Mouse (Mus musculus) midbrain, embryonic 12.5 days (tissue): Measurements from ENCODE around the gene Mfsd9. TPM values are rescaled to one million over a fixed set of nuclear protein-coding genes. Genes with fewer than 3 reads are reported as not detected.

Experiments
- ATAC-seq: fragments of 200-750 bp; cut with Nextera tagmentation; 2 replicates; pipeline ENCODE4 v1.8.0; 2017; ENCODE audit warnings: low read depth, moderate TSS enrichment, moderate library complexity; ENCODE audit not compliant: low FRiP score
- H3K27ac ChIP-seq: fragments of 300-500 bp; sonication (generic); replicated peaks from 2 replicates; pipeline ENCODE4 v1.5.1; 2016; ENCODE audit warnings: mild to moderate bottlenecking
- H3K27me3 ChIP-seq: fragments of 300-500 bp; sonication (generic); 2 replicates; pipeline ENCODE4 v1.6.1; 2016; ENCODE audit warnings: mild to moderate bottlenecking
- H3K36me3 ChIP-seq: fragments of 300-500 bp; sonication (generic); 2 replicates; pipeline ENCODE4 v1.6.1; 2016
- H3K4me1 ChIP-seq: fragments of 300-500 bp; sonication (generic); 2 replicates; pipeline ENCODE4 v1.6.1; 2016
- H3K4me2 ChIP-seq: fragments of 300-500 bp; sonication (generic); replicated peaks from 2 replicates; pipeline ENCODE4 v1.6.1; 2016; ENCODE audit warnings: mild to moderate bottlenecking, moderate library complexity
- H3K4me3 ChIP-seq: fragments of 300-500 bp; sonication (generic); 2 replicates; pipeline ENCODE4 v1.5.1; 2016; ENCODE audit warnings: mild to moderate bottlenecking
- H3K9ac ChIP-seq: fragments of 300-500 bp; sonication (generic); replicated peaks from 2 replicates; pipeline ENCODE4 v1.6.1; 2016; ENCODE audit warnings: mild to moderate bottlenecking, moderate library complexity
- H3K9me3 ChIP-seq: fragments of 300-500 bp; sonication (generic); 2 replicates; pipeline ENCODE4 v1.6.1; 2016; ENCODE audit warnings: mild to moderate bottlenecking
- WGBS: fragments of 180-500 bp; shearing (Covaris S2); methylation state at CpG from one replicate; pipeline ENCODE4 v1.1.7; 2016; 5-methylcytosine and 5-hydroxymethylcytosine counted together
- polyA plus RNA-seq: library from polyadenylated mRNA; unstranded; fragments of >200 nt; fragmentation: Nextera tagmentation; extraction: Ambion mirVana; gene quantifications from 2 replicates; pipeline ENCODE4 v1.2.1, GENCODE M21; 2016

Mfsd9 gene
- polyA plus RNA-seq, 1 experiment from 2014 or later, result 3.1 TPM

DNA sequence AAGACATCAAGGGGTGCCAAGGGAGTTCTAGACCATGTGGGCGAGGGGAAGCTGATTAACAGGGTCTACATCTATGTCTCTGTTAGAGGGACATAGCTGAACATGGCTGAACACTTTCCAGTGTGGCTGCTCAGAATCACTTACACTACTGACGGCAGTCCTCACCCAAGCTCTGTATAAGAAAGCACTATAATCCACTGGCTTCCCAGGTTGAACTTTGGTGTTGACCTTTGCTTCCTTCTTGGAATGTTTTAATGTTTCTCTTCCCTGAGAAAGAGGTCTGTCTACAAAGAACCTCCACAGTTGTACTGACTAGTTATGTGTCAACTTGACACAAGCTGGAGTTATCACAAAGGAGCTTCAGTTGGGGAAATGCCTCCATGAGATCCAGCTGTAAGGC, 14.4 kb downstream of the Mfsd9 start:
- ATAC-seq, result no peak
- no peaks in the 10 kb centered on the region for H3K4me1 ChIP-seq
- H3K36me3 ChIP-seq, result peaks cover 16% of the 10 kb centered on the region
- H3K27ac ChIP-seq, result no peak overlapping the region
- H3K9me3 ChIP-seq, result peaks cover 11% of the 10 kb centered on the region
- H3K4me2 ChIP-seq, result no peak overlapping the region
- no peak overlapping the region for H3K9ac ChIP-seq
- H3K4me3 ChIP-seq, result no peak overlapping the region
- 72% methylated on average over 2 of the region's 2 CpGs for WGBS
- no peaks in the 10 kb centered on the region for H3K27me3 ChIP-seq

DNA sequence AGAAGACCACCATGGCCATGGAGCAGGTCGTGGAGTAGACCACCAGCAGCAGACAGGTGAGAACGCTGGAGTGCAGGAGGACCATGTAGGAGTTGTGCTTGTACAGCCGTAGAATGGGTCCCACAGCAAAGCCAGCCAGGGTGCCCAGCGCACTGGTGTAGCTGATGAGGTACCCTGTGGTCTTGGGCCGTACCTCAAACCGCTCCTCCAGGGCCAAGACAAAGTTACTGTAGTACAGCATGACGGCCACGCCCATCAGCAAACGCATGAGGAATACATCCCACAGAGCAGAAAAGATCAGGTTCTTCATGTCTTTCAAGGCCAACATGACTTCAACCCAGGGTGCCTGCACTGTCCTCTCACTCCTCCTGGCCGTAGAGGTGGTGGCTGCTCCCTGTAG, 16.4 kb downstream of the Mfsd9 start:
- Histone ChIP-seq H3K4me3 (no peak overlapping the region), H3K4me1 (peaks cover 2% of the 10 kb centered on the region; the same call in 1 of the 2 replicates), H3K4me2 (no peak overlapping the region), H3K36me3 (peaks cover 6% of the 10 kb centered on the region; the same call in 1 of the 2 replicates), H3K9ac (no peak overlapping the region), H3K27ac (no peak overlapping the region), H3K9me3 (peaks cover 5% of the 10 kb centered on the region), H3K27me3 (no peaks in the 10 kb centered on the region)
- ATAC-seq, result no peak
- 94% methylated on average over 10 of the region's 10 CpGs for WGBS

DNA sequence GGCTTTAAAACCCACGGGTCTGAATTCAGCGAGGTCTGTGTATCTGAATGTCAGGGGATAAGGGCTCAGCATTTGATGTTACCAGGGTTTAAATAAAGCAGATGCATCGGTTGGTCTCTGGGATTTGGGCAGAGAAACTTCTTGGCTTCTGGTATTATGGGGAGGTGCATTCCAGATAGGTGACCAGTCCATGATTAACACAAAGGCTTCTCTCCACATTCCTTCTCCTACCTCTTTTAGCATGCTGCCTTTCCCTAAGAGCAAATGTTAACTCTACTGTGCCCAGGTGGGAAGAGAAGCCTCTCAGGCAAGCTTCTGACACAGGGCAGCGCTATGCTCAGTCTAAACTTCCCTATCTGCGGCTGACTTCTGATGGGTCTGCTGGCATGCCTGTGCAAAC, 17.3 kb downstream of the Mfsd9 start:
- ATAC-seq, result no peak
- Histone ChIP-seq H3K27ac (no peak overlapping the region), H3K9me3 (no peaks in the 10 kb centered on the region), H3K4me2 (no peak overlapping the region), H3K36me3 (no peaks in the 10 kb centered on the region), H3K27me3 (no peaks in the 10 kb centered on the region), H3K4me3 (no peak overlapping the region), H3K4me1 (peaks cover 2% of the 10 kb centered on the region; the same call in 1 of the 2 replicates), H3K9ac (no peak overlapping the region)
- WGBS, result 90% methylated on average over 5 of the region's 5 CpGs

DNA sequence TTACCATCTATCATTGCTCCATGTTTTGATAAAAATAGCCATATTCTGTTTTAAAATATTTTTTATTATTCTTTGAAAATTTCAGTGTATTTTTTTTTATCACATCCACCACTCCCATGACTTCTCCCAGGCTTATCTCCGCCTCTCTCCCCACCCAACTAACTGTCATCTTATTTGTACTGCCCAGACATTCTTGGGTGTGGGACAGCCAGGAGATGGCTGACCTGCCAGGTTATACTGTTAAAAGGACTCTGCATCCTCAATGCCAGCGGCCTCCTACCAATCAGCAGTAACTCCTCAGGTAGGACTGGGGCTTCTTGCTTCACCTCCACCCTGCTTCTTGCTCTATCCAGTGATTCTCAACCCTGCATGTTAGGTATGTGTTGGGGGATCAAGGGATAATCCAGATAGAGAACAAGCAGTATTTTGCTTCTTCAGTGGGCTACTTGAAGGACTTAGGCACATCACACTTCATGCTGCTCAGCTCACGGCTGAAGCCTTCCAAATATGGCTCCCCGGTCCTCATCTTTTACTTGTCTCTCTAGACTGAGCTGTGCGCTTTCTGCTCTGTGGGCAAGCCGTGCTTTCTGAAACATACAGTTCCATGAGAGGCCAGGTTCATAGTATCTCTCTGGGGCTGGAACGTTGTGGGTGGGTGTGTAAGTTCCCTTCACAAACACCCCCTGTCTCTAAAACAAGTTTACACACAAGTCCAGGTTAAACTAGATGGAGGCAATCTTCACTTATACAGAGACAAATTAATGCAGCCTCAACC, 19.1 kb downstream of the Mfsd9 start:
- H3K4me1 ChIP-seq, result peaks cover 2% of the 10 kb centered on the region; the same call in 1 of the 2 replicates
- no peak overlapping the region for H3K27ac ChIP-seq
- no peak overlapping the region for H3K4me3 ChIP-seq
- H3K27me3 ChIP-seq, result no peaks in the 10 kb centered on the region
- H3K36me3 ChIP-seq, result no peaks in the 10 kb centered on the region
- no peak for ATAC-seq
- H3K9ac ChIP-seq, result no peak overlapping the region
- H3K4me2 ChIP-seq, result no peak overlapping the region
- 87% methylated on average over 7 of the region's 7 CpGs for WGBS
- no peaks in the 10 kb centered on the region for H3K9me3 ChIP-seq

DNA sequence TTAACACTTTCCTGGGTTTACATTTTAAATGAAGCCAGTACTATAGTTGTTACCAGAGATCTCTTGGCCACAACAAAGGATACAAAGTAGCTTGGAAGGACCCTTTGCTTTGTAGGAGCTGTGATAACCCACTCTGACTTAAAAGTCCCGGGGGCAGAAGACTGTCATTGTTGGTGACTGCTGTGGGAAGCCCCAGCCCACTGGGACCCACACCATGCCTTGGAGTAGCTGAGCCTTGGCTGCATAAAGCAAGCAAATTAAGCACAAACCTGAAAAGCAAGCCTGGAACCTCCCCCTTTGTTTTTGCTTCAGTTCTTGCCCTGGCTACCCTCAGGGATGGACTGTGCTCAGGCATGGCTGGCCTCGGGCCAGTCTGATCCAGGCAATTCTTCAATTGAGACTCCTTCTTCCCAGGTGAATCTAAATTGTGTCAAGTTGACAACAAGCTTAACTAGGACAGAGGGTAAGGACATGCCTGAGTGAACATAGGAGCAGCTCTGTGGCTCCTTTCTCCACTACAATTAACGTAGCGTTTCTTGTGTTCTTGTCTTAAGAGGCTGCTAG, 21.1 kb downstream of the Mfsd9 start:
- no peak for ATAC-seq

DNA sequence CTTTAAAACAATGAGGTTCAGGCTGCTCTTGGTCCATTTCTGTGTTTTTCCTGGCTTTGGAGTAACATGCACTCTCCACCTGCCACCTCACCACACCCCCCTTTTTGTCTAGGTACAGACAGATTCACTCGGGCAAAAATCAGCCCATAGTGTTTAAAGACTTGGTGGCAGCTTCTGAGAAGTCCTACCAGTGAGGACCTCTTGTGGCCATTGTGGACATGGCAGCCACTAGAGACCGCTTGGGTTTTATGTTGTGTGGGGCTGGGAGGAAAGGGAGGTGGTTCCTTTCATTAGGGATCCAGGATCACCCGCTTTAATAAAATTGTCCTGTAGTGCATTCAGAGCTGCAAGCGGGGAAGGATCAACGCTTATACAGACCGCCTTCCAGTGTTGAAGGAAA, 21.9 kb downstream of the Mfsd9 start:
- WGBS, result 25% methylated on average over 6 of the region's 6 CpGs
- no peak overlapping the region for H3K4me2 ChIP-seq
- no peak for ATAC-seq
- no peak overlapping the region for H3K4me3 ChIP-seq
- no peaks in the 10 kb centered on the region for H3K9me3 ChIP-seq
- H3K4me1 ChIP-seq, result peaks cover 2% of the 10 kb centered on the region; the same call in 1 of the 2 replicates
- H3K27ac ChIP-seq, result no peak overlapping the region
- H3K36me3 ChIP-seq, result no peaks in the 10 kb centered on the region
- no peaks in the 10 kb centered on the region for H3K27me3 ChIP-seq
- no peak overlapping the region for H3K9ac ChIP-seq

More for the DNA sequence above, 21.1 kb downstream of the Mfsd9 start:
- H3K9me3 ChIP-seq, result no peaks in the 10 kb centered on the region
- no peak overlapping the region for H3K4me2 ChIP-seq
- H3K27ac ChIP-seq, result no peak overlapping the region
- H3K4me3 ChIP-seq, result no peak overlapping the region
- no peak overlapping the region for H3K9ac ChIP-seq
- H3K36me3 ChIP-seq, result no peaks in the 10 kb centered on the region
- peaks cover 2% of the 10 kb centered on the region; the same call in 1 of the 2 replicates for H3K4me1 ChIP-seq
- no peaks in the 10 kb centered on the region for H3K27me3 ChIP-seq
- WGBS, result 57% methylated on average over 4 of the region's 4 CpGs

DNA sequence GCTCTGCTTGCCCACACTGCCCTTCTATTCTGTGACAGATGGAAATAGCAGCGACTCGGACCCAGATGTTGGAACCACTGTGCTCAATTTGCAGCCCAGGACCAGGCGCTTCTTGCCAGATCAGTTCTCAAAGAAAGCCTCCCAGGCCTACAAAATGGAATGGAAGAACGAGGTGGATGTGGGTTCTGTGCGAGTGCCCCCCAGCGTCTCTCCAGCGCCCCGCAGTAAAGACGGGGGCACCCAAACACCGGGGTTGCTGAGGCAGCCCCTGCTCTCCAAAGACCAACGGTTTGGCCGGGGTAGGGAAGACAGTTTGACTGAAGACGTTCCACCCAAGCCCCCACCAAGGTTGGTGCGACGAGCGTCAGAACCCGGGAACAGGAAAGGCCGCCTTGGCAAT, 22.9 kb downstream of the Mfsd9 start:
- Histone ChIP-seq H3K9ac (no peak overlapping the region), H3K27me3 (no peaks in the 10 kb centered on the region), H3K4me2 (no peak overlapping the region), H3K36me3 (no peaks in the 10 kb centered on the region), H3K4me1 (peaks cover 2% of the 10 kb centered on the region; the same call in 1 of the 2 replicates), H3K4me3 (no peak overlapping the region), H3K27ac (no peak overlapping the region), H3K9me3 (no peaks in the 10 kb centered on the region)
- no peak for ATAC-seq
- WGBS, result 90% methylated on average over 18 of the region's 18 CpGs

DNA sequence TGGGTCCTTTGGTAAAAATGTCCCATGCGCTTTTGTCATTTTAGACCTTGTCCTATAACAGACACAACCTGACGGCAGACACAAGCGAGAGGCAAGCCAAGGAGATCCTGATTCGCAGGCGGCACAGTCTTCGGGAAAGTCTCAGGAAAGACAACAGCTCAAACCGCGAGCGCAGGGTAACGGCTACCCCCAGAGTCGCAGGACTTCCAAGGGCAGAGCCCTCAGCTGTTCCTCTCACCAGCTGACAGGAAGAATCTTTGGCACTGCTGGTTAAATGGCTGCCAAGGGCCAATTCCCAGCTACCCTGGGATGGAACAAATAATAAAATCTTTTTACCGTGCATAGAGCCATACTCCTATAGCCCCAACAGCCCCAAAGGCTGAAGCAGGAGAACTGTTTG, 25.0 kb downstream of the Mfsd9 start:
- ATAC-seq, result no peak
- H3K9ac ChIP-seq, result no peak overlapping the region
- no peaks in the 10 kb centered on the region for H3K27me3 ChIP-seq
- H3K36me3 ChIP-seq, result no peaks in the 10 kb centered on the region
- peaks cover 2% of the 10 kb centered on the region; the same call in 1 of the 2 replicates for H3K4me1 ChIP-seq
- 91% methylated on average over 12 of the region's 12 CpGs for WGBS
- H3K4me3 ChIP-seq, result no peak overlapping the region
- no peaks in the 10 kb centered on the region for H3K9me3 ChIP-seq
- H3K27ac ChIP-seq, result no peak overlapping the region
- H3K4me2 ChIP-seq, result no peak overlapping the region

DNA sequence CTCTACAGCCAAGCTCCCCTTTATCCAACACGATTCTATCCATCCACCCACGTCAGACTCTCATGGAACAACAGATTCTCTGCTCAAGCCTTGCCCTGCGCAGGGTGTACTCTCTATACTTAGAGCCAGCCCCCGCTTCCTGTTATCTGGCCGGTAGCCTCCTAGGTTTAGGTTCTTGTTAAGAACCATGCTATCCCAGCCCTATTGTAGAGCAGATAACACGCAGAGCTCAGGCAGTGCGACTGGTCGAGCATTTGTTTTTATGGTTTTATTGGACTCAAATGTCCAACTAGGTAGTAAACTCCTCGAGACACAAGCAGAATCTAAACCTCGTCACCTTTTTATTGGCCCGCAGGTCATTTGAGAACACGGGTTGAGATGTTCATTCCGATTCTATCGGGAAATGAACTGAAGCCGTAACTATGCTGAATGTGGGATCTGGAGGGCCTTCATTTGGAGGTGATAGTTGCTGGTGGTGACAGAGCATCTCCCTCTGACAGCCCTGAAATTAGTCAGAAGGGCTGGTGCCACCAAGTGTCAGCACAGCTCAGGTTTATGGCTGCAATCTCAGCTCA, 25.7 kb downstream of the Mfsd9 start:
- 91% methylated on average over 15 of the region's 15 CpGs for WGBS
- no peak overlapping the region for H3K9ac ChIP-seq
- H3K4me1 ChIP-seq, result peaks cover 2% of the 10 kb centered on the region; the same call in 1 of the 2 replicates
- H3K36me3 ChIP-seq, result no peaks in the 10 kb centered on the region
- no peak overlapping the region for H3K4me2 ChIP-seq
- no peaks in the 10 kb centered on the region for H3K27me3 ChIP-seq
- H3K27ac ChIP-seq, result no peak overlapping the region
- H3K9me3 ChIP-seq, result no peaks in the 10 kb centered on the region
- no peak for ATAC-seq
- H3K4me3 ChIP-seq, result no peak overlapping the region

DNA sequence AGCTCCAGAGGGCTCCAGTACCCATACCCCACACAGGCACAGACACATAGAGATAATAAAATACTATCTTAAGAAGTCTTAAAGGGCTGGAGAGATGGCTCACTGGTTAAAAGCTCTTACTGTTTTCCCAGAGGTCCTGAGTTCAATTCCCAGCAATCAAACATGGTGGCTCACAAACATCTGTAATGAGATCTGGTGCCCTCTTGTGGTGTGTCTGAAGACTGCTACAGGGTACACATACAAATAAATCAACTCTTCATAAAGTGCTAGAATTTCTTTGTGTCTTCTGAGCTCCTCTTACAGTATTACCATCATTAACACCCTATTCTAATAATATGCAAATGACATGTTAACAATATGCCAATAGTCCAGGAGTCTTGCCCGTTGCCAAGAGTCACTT, 26.4 kb downstream of the Mfsd9 start:
- WGBS, result 85% methylated on average over 1 of the region's 1 CpGs
- Histone ChIP-seq H3K4me2 (no peak overlapping the region), H3K27me3 (no peaks in the 10 kb centered on the region), H3K27ac (no peak overlapping the region), H3K36me3 (no peaks in the 10 kb centered on the region), H3K4me3 (no peak overlapping the region), H3K4me1 (no peaks in the 10 kb centered on the region), H3K9me3 (no peaks in the 10 kb centered on the region), H3K9ac (no peak overlapping the region)
- no peak for ATAC-seq

DNA sequence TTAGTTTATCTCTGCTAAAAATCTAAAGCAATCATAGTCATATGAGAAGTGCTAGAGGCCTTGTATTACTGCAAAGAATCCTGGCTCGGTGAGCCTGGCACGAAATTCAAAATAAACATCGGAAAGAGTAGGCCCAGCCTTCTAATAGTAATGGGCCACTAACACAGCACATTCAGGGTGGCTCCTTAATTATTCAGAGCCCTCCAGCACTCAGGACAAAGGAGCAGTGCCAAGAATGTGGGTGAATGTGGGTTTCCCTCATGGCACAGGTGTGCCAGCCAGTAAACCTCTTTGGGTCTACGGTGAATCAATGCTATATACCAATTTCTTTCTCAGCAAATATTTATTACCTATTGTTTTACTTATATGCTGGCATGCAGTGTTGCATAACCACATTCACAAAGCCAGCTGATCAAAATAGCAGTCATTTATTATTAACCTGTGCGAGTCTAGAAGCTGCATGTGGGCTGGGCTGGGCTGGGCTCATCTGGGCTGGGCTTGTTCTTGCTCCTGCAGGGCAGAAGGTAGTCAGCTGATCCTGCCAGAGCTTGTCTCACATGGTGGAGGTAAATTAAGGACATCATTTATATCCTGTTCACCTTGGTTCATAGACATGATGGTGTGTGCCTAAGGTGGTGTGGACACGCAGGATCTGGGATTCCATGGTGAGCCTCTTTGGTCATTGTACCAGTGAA, 30.6 kb downstream of the Mfsd9 start:
- H3K4me3 ChIP-seq, result no peak overlapping the region
- no peaks in the 10 kb centered on the region for H3K36me3 ChIP-seq
- H3K27me3 ChIP-seq, result no peaks in the 10 kb centered on the region
- no peak overlapping the region for H3K4me2 ChIP-seq
- no peak overlapping the region for H3K27ac ChIP-seq
- ATAC-seq, result no peak
- no peaks in the 10 kb centered on the region for H3K9me3 ChIP-seq
- 91% methylated on average over 6 of the region's 6 CpGs for WGBS
- no peak overlapping the region for H3K9ac ChIP-seq
- no peaks in the 10 kb centered on the region for H3K4me1 ChIP-seq

DNA sequence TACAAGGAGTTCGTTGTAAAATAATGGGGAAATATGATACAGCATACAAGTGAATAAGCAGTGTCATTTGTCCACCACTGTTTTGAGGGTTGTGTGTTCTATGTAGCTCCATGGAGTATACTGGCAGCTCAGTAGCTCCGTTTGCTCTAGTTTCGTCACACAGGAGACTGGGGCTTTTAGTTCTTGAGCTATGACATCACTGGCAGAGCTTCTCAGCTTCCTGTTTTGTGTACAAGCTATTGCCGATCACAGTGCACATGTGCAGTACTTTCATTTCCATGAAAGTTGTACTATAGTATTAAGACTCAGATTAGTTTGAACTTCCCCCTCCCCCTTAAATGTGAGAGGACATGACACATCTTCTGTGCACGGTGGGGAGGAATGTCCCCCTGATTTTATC, 44.4 kb downstream of the Mfsd9 start:
- WGBS, result 82% methylated on average over 5 of the region's 5 CpGs
- H3K9ac ChIP-seq, result no peak overlapping the region
- no peaks in the 10 kb centered on the region for H3K27me3 ChIP-seq
- no peaks in the 10 kb centered on the region for H3K36me3 ChIP-seq
- H3K4me3 ChIP-seq, result no peak overlapping the region
- no peaks in the 10 kb centered on the region for H3K4me1 ChIP-seq
- no peak for ATAC-seq
- no peaks in the 10 kb centered on the region for H3K9me3 ChIP-seq
- H3K4me2 ChIP-seq, result no peak overlapping the region
- no peak overlapping the region for H3K27ac ChIP-seq
